Mouse (Mus musculus) thymus, postnatal 10 days (tissue): ENCODE measurements at regions not wholly inside any gene's neighbourhood (a gene's known extent, or its start where the extent isn't known, plus 50 kb on each side); places are given as distances from the start of the nearest gene placed in this dataset.

Source experiments
- DNase-seq, 2 experiments: peaks; one replicate each; pipeline ENCODE4 v3.0.0; 2021; ENCODE audit warnings: low spot score in 2 of 2

GRCm38 (mm10) chr14:8946851-8947625, 281.0 kb upstream of the 4930452B06Rik start:
- no peak for DNase-seq

DNA sequence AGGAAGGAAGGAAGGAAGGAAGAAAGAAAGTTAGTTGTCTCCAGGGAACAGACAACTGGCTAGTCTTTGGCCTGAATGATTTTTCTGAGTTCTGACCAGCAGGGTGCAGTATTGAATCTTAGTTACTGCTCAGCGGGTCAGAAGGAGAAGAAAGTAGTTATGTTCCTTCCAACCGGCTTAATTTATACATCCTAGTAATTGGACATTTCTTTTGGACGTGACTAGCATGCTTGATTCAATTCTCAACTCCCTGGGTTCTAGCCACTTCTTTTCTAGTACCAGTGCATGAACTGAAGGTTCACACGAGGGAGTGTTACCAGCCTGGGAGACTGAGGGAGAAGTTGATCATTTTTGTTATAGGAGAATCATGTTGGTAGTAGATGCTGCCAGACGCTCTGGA, 269.1 kb upstream of the 4930452B06Rik start:
- DNase-seq: peak in 1 of 2 experiments; percentile 25
